Mouse (Mus musculus): ENCODE data around the gene Fyttd1. TPM values are rescaled to one million over a fixed set of nuclear protein-coding genes. Genes with fewer than 3 reads are reported as not detected.
"Not testable (repeated sequence)": the region's sequence is repeated elsewhere in the genome, so short reads cannot be mapped to it uniquely, and the experiment has no call there.

Fyttd1 gene
- polyA plus RNA-seq, 1 experiment = not detected

DNA sequence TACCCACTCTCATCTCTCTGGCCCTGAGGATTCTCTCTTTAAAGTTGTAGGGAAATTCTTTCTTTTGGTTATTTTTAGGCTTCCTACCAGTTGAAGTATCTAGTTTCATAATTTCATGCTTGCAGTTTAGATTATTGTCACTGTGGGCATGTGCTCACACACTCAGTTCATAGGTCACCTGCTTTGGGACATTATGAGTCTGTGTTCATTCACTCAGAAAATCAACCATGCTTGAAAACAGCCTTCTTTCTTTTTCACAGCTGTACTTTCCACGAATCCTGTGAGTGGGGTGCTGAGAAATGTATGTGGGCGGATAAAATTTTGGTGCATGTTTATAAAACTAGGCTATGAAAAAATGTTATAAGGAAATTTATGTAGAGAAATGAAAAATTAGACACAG, 57.2 kb downstream of the Fyttd1 start:
- Histone ChIP-seq H3K4me1 (ENCODE audit: control insufficient read depth, insufficient read depth, low read length) (peaks cover 9% of the 10 kb centered on the region), H3K4me3 (ENCODE audit: insufficient read depth, low read depth, low read length) (no peak overlapping the region), H3K27ac (ENCODE audit: insufficient read depth, low read depth, low read length) (no peak overlapping the region)
- 58% methylated on average over 2 of the region's 2 CpGs for WGBS
- TF ChIP-seq CTCF (IDR thresholded peaks at IDR 0.05; ENCODE audit: insufficient read depth, low read depth, low read length) (no peak), POLR2A (IDR thresholded peaks at IDR 0.05; ENCODE audit: insufficient read depth, low read depth, low read length) (no peak)

DNA sequence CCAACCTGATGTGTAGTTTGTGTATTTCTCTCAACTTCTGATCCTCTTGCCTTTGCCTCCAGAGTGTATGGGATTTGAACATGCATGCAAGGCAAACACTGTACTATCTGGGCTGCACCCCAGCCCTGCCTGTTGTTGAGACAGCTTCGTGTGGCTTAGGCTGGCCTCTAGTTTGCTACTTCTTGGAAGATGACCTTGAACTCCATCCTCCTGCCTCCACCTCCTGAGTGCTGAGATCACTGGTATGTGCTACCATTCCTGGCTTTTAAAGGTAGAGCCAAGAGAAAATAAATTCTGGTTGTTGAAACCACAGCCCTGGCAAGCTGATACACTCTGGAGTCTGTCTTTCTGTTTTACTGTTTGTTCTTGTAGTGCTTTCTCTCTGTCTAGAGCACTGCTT, 57.8 kb downstream of the Fyttd1 start:
- WGBS = 74% methylated on average over 1 of the region's 1 CpGs
- Histone ChIP-seq H3K27ac (ENCODE audit: insufficient read depth, low read depth, low read length) (no peak overlapping the region), H3K4me1 (ENCODE audit: control insufficient read depth, insufficient read depth, low read length) (peaks cover 11% of the 10 kb centered on the region), H3K4me3 (ENCODE audit: insufficient read depth, low read depth, low read length) (no peak overlapping the region)
- TF ChIP-seq POLR2A (IDR thresholded peaks at IDR 0.05; ENCODE audit: insufficient read depth, low read depth, low read length) = no peak

DNA sequence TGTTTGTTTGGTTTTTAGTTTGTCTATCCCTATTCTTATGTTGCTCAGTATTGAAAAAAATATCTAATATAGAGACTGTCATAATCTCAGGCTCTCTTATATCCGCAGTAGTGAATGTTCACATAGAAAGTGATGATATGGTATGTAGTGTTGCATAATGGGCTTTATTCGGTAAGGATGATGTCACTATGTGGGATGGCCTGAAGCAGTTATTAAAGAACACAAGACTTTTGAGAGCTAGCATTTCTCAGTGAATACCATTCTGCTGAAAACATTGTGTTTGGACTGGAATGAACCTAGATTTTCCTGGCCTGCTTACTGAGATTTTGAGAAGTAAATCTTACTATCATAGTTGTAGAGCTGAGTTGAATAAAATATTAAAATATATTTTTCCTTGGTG, 60.1 kb downstream of the Fyttd1 start:
- H3K27ac ChIP-seq (ENCODE audit: insufficient read depth, low read depth, low read length) = no peak overlapping the region

DNA sequence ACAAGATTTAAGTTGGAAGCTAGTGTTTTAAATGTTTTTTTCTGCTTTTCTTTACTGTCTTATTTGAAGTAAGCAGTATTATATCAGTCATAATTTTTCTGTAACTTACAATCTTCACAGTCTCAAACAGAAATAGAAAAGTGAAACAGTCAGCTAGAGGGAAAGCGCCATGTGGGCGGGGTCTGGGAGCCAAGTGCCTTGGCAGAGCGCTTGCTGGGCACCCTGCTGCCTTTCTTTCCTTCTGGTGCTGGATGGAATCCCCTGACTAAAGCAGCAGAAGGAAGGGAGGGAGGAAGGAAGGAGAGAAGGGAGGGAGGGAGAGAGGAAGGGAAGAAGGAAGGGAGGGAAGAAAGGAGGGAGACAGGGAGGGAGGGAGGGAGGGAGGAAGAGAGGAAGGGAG, 62.0 kb downstream of the Fyttd1 start:
- peaks cover 11% of the 10 kb centered on the region for H3K4me1 ChIP-seq (ENCODE audit: control insufficient read depth, insufficient read depth, low read length)
- not testable (repeated sequence) for H3K4me3 ChIP-seq (ENCODE audit: insufficient read depth, low read depth, low read length); H3K27ac ChIP-seq (ENCODE audit: insufficient read depth, low read depth, low read length)
- 17% methylated on average over 3 of the region's 3 CpGs for WGBS

More for the DNA sequence above, 60.1 kb downstream of the Fyttd1 start:
- 56% methylated on average over 2 of the region's 2 CpGs for WGBS
- no peak for TF ChIP-seq POLR2A (IDR thresholded peaks at IDR 0.05; ENCODE audit: insufficient read depth, low read depth, low read length)
- no peak for TF ChIP-seq CTCF (IDR thresholded peaks at IDR 0.05; ENCODE audit: insufficient read depth, low read depth, low read length)
- Histone ChIP-seq H3K4me1 (ENCODE audit: control insufficient read depth, insufficient read depth, low read length) (peaks cover 11% of the 10 kb centered on the region), H3K4me3 (ENCODE audit: insufficient read depth, low read depth, low read length) (no peak overlapping the region)

DNA sequence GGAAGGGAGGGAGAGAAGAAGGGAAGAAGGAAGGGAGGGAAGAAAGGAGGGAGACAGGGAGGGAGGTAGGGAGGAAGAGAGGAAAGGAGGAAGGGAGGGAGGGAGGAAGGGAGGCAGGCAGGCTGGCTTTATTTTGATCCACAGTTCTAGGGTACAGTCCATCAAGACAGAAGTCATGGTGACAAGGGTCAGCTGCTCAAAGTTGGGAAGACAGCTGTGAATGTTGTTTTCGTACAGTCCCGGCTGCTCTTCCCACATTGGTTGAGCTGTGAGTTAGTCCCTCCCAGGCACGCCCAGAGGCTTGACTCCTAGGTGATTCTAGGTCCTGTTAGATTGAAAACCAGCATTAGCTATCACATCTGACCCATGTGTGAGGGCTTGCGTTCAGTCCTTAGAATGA, 62.4 kb downstream of the Fyttd1 start:
- H3K4me1 ChIP-seq (ENCODE audit: control insufficient read depth, insufficient read depth, low read length) = peaks cover 11% of the 10 kb centered on the region
- not testable (repeated sequence) for H3K27ac ChIP-seq (ENCODE audit: insufficient read depth, low read depth, low read length)
- WGBS = 91% methylated on average over 4 of the region's 4 CpGs

DNA sequence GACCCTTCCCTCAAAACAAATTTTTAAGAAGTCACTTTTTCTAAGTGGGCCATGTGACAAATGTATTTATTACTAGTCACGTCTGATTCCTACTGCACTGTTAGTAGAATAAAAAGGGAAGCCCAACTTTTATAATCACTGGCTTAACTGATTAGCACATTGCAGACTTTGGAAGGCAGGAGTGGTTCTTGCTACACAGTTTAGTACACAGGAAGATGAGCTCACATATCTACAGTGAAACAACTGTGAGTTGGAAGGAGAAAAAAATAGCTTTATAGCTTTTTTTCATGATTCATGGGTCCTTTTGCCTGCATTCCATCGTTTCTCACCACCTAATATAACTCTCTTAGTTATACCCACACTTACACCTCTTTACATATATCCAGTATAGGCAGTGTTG, 63.9 kb downstream of the Fyttd1 start:
- not testable (repeated sequence) for H3K4me1 ChIP-seq (ENCODE audit: control insufficient read depth, insufficient read depth, low read length); H3K27ac ChIP-seq (ENCODE audit: insufficient read depth, low read depth, low read length); H3K4me3 ChIP-seq (ENCODE audit: insufficient read depth, low read depth, low read length)
- WGBS = 72% methylated on average over 2 of the region's 2 CpGs

More for the DNA sequence above, 62.4 kb downstream of the Fyttd1 start:
- H3K4me3 ChIP-seq (ENCODE audit: insufficient read depth, low read depth, low read length) = not testable (repeated sequence)

DNA sequence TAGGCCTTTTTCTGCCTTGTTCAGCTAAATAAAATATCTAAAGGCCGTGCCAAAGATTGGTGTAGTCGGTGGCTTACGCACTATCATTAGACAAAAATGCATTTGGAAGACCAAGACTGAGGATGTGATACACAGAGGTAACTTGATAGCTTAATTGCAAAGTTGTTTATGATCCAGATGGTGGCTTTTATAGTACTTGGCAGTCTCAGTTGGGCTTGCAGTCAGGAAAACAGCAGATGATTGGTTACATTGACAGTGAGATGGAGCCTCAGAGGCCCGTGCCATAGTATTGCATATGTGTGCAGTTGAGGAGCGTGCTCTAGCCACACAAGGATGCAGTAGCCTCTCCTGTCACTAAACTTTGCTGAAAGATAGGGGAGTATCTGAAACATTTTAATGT, 65.4 kb downstream of the Fyttd1 start:
- TF ChIP-seq CTCF (IDR thresholded peaks at IDR 0.05; ENCODE audit: insufficient read depth, low read depth, low read length) (no peak), POLR2A (IDR thresholded peaks at IDR 0.05; ENCODE audit: insufficient read depth, low read depth, low read length) (no peak)
- no peak overlapping the region for H3K4me3 ChIP-seq (ENCODE audit: insufficient read depth, low read depth, low read length)
- H3K4me1 ChIP-seq (ENCODE audit: control insufficient read depth, insufficient read depth, low read length) = peaks cover 8% of the 10 kb centered on the region
- 41% methylated on average over 5 of the region's 5 CpGs for WGBS
- H3K27ac ChIP-seq (ENCODE audit: insufficient read depth, low read depth, low read length) = no peak overlapping the region

DNA sequence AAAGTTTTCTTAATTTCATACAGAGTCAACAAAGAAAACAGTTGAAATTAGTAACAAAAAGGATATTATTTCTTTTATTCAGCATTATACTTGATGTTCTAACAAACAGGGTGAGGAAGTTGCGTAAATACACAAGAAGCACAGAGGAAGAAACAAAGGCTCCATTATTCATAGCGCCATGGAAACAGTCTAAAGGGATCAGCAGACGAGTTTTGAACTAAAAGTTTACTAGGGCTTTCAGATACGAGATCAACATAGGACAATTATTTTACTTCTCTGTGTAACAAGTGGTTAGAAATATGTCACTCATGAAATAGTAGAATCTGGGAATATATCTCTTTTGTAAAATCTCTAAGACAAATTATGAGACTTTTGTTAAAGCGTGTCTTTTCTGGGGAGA, 68.1 kb downstream of the Fyttd1 start:
- Histone ChIP-seq H3K4me3 (ENCODE audit: insufficient read depth, low read depth, low read length) (no peak overlapping the region), H3K27ac (ENCODE audit: insufficient read depth, low read depth, low read length) (no peak overlapping the region), H3K4me1 (ENCODE audit: control insufficient read depth, insufficient read depth, low read length) (peaks cover 11% of the 10 kb centered on the region)
- TF ChIP-seq POLR2A (IDR thresholded peaks at IDR 0.05; ENCODE audit: insufficient read depth, low read depth, low read length) = no peak
- TF ChIP-seq CTCF (IDR thresholded peaks at IDR 0.05; ENCODE audit: insufficient read depth, low read depth, low read length) = no peak
- 58% methylated on average over 5 of the region's 5 CpGs for WGBS

DNA sequence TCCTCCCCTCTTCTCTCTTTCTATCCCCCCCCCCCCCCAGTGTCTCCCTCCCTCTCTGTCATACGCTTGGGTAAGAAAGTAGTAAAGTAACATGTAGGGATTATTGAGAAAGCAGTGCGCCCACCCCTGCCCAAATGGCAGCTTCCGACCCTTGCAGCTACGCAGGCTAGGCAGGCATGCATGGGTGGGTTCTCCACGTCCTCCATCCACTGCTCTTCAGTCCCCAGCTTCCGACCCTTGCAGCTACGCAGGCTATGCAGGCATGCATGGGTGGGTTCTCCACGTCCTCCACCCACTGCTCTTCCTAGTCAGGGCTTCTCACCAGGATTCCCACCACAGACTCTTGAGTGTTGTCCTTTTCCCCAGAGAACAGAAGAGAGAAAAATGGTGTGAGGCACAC, 70.7 kb downstream of the Fyttd1 start:
- 58% methylated on average over 8 of the region's 8 CpGs for WGBS

DNA sequence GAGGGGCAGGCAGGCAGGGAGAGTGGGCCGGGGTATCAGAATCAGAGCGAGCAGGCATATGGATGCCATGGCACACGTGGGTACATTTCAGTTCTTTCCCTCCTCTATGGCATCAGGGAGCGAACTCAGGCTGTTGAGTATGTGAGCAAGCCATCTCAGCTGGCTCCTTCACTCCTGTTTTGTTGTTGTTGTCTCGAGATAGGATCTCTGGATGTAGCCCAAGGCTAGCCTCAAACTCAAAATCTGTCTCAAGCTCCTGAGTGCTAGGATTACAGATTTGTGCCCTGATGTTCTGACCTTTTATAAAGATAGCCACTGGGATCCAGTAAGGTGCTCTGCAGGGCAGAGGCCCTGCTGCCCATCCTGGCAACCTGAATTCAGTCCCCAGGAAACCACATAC, 71.4 kb downstream of the Fyttd1 start:
- 61% methylated on average over 5 of the region's 5 CpGs for WGBS
- no peak overlapping the region for H3K4me3 ChIP-seq (ENCODE audit: insufficient read depth, low read depth, low read length)

More for the DNA sequence above, 70.7 kb downstream of the Fyttd1 start:
- no peak for TF ChIP-seq CTCF (IDR thresholded peaks at IDR 0.05; ENCODE audit: insufficient read depth, low read depth, low read length)
- TF ChIP-seq POLR2A (IDR thresholded peaks at IDR 0.05; ENCODE audit: insufficient read depth, low read depth, low read length) = no peak
- H3K4me1 ChIP-seq (ENCODE audit: control insufficient read depth, insufficient read depth, low read length) = peaks cover 11% of the 10 kb centered on the region
- no peak overlapping the region for H3K27ac ChIP-seq (ENCODE audit: insufficient read depth, low read depth, low read length)
- H3K4me3 ChIP-seq (ENCODE audit: insufficient read depth, low read depth, low read length) = no peak overlapping the region

More for the DNA sequence above, 71.4 kb downstream of the Fyttd1 start:
- TF ChIP-seq CTCF (IDR thresholded peaks at IDR 0.05; ENCODE audit: insufficient read depth, low read depth, low read length) (no peak), POLR2A (IDR thresholded peaks at IDR 0.05; ENCODE audit: insufficient read depth, low read depth, low read length) (no peak)
- H3K4me1 ChIP-seq (ENCODE audit: control insufficient read depth, insufficient read depth, low read length) = peaks cover 11% of the 10 kb centered on the region
- no peak overlapping the region for H3K27ac ChIP-seq (ENCODE audit: insufficient read depth, low read depth, low read length)
